ENCODE assay signal across 28 mouse cellular contexts in genomic region chr2:28416511-28416910, GRCm38 (mm10). TPM values are rescaled to one million over a fixed set of nuclear protein-coding genes. Genes with fewer than 3 reads are reported as not detected.
DNase-seq lines count a peak whose midpoint lies in the region; ATAC-seq and TF ChIP-seq lines count a peak whose summit lies in the region.
"Had no signal": no experiment of that assay in that cellular context is flagged by ENCODE, and none has a peak within 500 bp of the region (broad histone marks: within the 10 kb centered on the region; RNA-seq: fewer than 3 reads in every experiment).

No protein-coding gene starts in this region.

- peaks cover 26% of the 10 kb centered on the region for H3K4me1 ChIP-seq in heart, embryonic 15.5 days (replicated peaks)
- peaks cover 9% of the 10 kb centered on the region; the same call in 1 of the 2 replicates for H3K4me1 ChIP-seq in neural tube, embryonic 14.5 days (ENCODE audit: control insufficient read depth, insufficient read depth, low read length)
- peaks cover 21% of the 10 kb centered on the region for H3K4me1 ChIP-seq in neural tube, embryonic 15.5 days
- H3K4me1 ChIP-seq in stomach, postnatal 0 days (replicated peaks; ENCODE audit: control insufficient read depth, insufficient read depth): no peaks in the 10 kb centered on the region
- H3K4me1 ChIP-seq: intestine, embryonic 15.5 days had no signal

- no peak for TF ChIP-seq CTCF in stomach, postnatal 0 days (IDR thresholded peaks at IDR 0.05; ENCODE audit: low read depth)

- intact Hi-C loops in heart, postnatal 14 days (cut with DNase I): loop anchor here (5.0 kb wide), 1 partner anchor 114 kb away; no protein-coding TSS in a partner anchor

- H3K9ac ChIP-seq in heart, embryonic 15.5 days: no peak overlapping the region
- no peak overlapping the region for H3K9ac ChIP-seq in neural tube, embryonic 14.5 days (replicated peaks; ENCODE audit: low read depth, low read length)
- no peak overlapping the region for H3K9ac ChIP-seq in neural tube, embryonic 15.5 days (replicated peaks)
- H3K9ac ChIP-seq in stomach, postnatal 0 days (ENCODE audit: low read length): no peak overlapping the region
- H3K9ac ChIP-seq: intestine, embryonic 15.5 days; liver, postnatal 0 days had no signal

- H3K27ac ChIP-seq in heart, embryonic 15.5 days: peak overlapping the region; percentile 49
- H3K27ac ChIP-seq in neural tube, embryonic 14.5 days (ENCODE audit: low read depth, low read length): 0 out of 2 replicates have a peak overlapping the region, but pooled peaks have one; percentile 22
- no peak overlapping the region for H3K27ac ChIP-seq in neural tube, embryonic 15.5 days (replicated peaks)
- H3K27ac ChIP-seq in stomach, postnatal 0 days (replicated peaks): no peak overlapping the region
- H3K27ac ChIP-seq: forebrain, embryonic 10.5 days; intestine, embryonic 15.5 days; macrophage had no signal

- ATAC-seq in heart, embryonic 15.5 days (replicated peaks; ENCODE audit: insufficient number of reproducible peaks, insufficient read depth, low FRiP score, low read depth): no peak
- no peak for ATAC-seq in neural tube, embryonic 14.5 days (ENCODE audit: low read depth)
- ATAC-seq in neural tube, embryonic 15.5 days (ENCODE audit: low FRiP score): no peak
- ATAC-seq in stomach, postnatal 0 days (ENCODE audit: low FRiP score, low TSS enrichment): no peak
- ATAC-seq: hindbrain, embryonic 16.5 days; intestine, embryonic 15.5 days; lung, postnatal 0 days; Patski had no signal

- no peaks in the 10 kb centered on the region for H3K9me3 ChIP-seq in heart, embryonic 15.5 days (replicated peaks)
- no peaks in the 10 kb centered on the region for H3K9me3 ChIP-seq in neural tube, embryonic 14.5 days (ENCODE audit: control insufficient read depth, low read length)
- no peaks in the 10 kb centered on the region for H3K9me3 ChIP-seq in neural tube, embryonic 15.5 days (replicated peaks)
- no peaks in the 10 kb centered on the region for H3K9me3 ChIP-seq in stomach, postnatal 0 days (ENCODE audit: control insufficient read depth, low read length)
- H3K9me3 ChIP-seq: forebrain, embryonic 10.5 days; G1E; intestine, embryonic 15.5 days had no signal

- H3K4me3 ChIP-seq in heart, embryonic 15.5 days: no peak overlapping the region
- no peak overlapping the region for H3K4me3 ChIP-seq in neural tube, embryonic 14.5 days (ENCODE audit: low read depth, low read length)
- no peak overlapping the region for H3K4me3 ChIP-seq in neural tube, embryonic 15.5 days (replicated peaks)
- H3K4me3 ChIP-seq in stomach, postnatal 0 days (ENCODE audit: low read depth, low read length): no peak overlapping the region
- H3K4me3 ChIP-seq: forebrain, embryonic 10.5 days; intestine, embryonic 15.5 days; left cerebral cortex, adult 2 months had no signal

- peaks cover 19% of the 10 kb centered on the region for H3K27me3 ChIP-seq in heart, embryonic 15.5 days
- no peaks in the 10 kb centered on the region for H3K27me3 ChIP-seq in neural tube, embryonic 14.5 days (ENCODE audit: control insufficient read depth, insufficient read depth, low read length)
- peaks cover 6% of the 10 kb centered on the region for H3K27me3 ChIP-seq in neural tube, embryonic 15.5 days (replicated peaks)
- H3K27me3 ChIP-seq in stomach, postnatal 0 days (ENCODE audit: control insufficient read depth, insufficient read depth, low read length): no peaks in the 10 kb centered on the region
- H3K27me3 ChIP-seq: intestine, embryonic 15.5 days; Patski had no signal

- H3K4me2 ChIP-seq in heart, embryonic 15.5 days: no peak overlapping the region
- H3K4me2 ChIP-seq in neural tube, embryonic 14.5 days (ENCODE audit: low read depth, low read length): no peak overlapping the region
- H3K4me2 ChIP-seq in neural tube, embryonic 15.5 days: no peak overlapping the region
- no peak overlapping the region for H3K4me2 ChIP-seq in stomach, postnatal 0 days (replicated peaks; ENCODE audit: low read depth)
- H3K4me2 ChIP-seq: intestine, embryonic 15.5 days had no signal

- WGBS in heart, embryonic 15.5 days: 100% methylated on average over 1 of the region's 1 CpGs
- 77% methylated on average over 1 of the region's 1 CpGs for WGBS in neural tube, embryonic 14.5 days
- WGBS in neural tube, embryonic 15.5 days: 96% methylated on average over 1 of the region's 1 CpGs
- 83% methylated on average over 1 of the region's 1 CpGs for WGBS in stomach, postnatal 0 days

- H3K36me3 ChIP-seq in heart, embryonic 15.5 days: no peaks in the 10 kb centered on the region
- H3K36me3 ChIP-seq in neural tube, embryonic 14.5 days (ENCODE audit: control insufficient read depth, insufficient read depth, low read length): no peaks in the 10 kb centered on the region
- H3K36me3 ChIP-seq in neural tube, embryonic 15.5 days: no peaks in the 10 kb centered on the region
- no peaks in the 10 kb centered on the region for H3K36me3 ChIP-seq in stomach, postnatal 0 days (ENCODE audit: control insufficient read depth, insufficient read depth, low read length)
- H3K36me3 ChIP-seq: forebrain, embryonic 10.5 days; G1E; intestine, embryonic 15.5 days had no signal

- no peak for DNase-seq in heart, postnatal 14 days
- DNase-seq in cerebellum, adult 9-10 months: peak; percentile 78
- DNase-seq in stomach, postnatal 0 days (ENCODE audit: low spot score): no peak
- DNase-seq in right cerebral cortex, postnatal 4 days: no peak
- DNase-seq: adrenal gland, postnatal 36 days; B cell, adult 2 months; gastrocnemius, postnatal 25 days; kidney, adult 9 months; kidney, postnatal 36 days; liver; liver, postnatal 0 days; right cerebral cortex, postnatal 25 days; thymus, postnatal 14 days had no signal

- TF ChIP-seq EP300 in stomach, postnatal 0 days (optimal IDR thresholded peaks at IDR 0.05): no peak

RNA-seq across cellular contexts. Expression of gene Ppp1r26, which starts 30.1 kb away (rescaled TPM):
- polyA plus RNA-seq in heart, embryonic 15.5 days (2015; fragmentation: Nextera tagmentation; extraction: Ambion mirVana): 3.1 TPM in 2 replicates
- total RNA-seq in heart, postnatal 14 days (2021): 1 to 10 TPM; 3.2 to 3.6 TPM
- polyA plus RNA-seq in neural tube, embryonic 14.5 days (2014; fragmentation: Nextera tagmentation; extraction: Ambion mirVana): 14.1 and 15.9 TPM in 2 replicates
- polyA plus RNA-seq in neural tube, embryonic 15.5 days (2015; fragmentation: Nextera tagmentation; extraction: Ambion mirVana): 12.4 and 13.9 TPM in 2 replicates
- 1.1 TPM in 2 replicates for polyA plus RNA-seq in stomach, postnatal 0 days (2015; fragmentation: Nextera tagmentation; extraction: Ambion mirVana)
- total RNA-seq: CH12.LX; neutrophil, adult 5-6 weeks had no signal
- polyA plus RNA-seq: G1E had no signal

RNA-seq across cellular contexts. Expression of gene 1700007K13Rik, which starts 49.6 kb away (rescaled TPM):
- 0.26 and 0.41 TPM in 2 replicates for polyA plus RNA-seq in heart, embryonic 15.5 days (2015; fragmentation: Nextera tagmentation; extraction: Ambion mirVana)
- not detected for total RNA-seq in heart, postnatal 14 days (2021)
- polyA plus RNA-seq in neural tube, embryonic 14.5 days (2014; fragmentation: Nextera tagmentation; extraction: Ambion mirVana): 4.7 and 7.5 TPM in 2 replicates
- 4.4 and 5.7 TPM in 2 replicates for polyA plus RNA-seq in neural tube, embryonic 15.5 days (2015; fragmentation: Nextera tagmentation; extraction: Ambion mirVana)
- polyA plus RNA-seq in stomach, postnatal 0 days (2015; fragmentation: Nextera tagmentation; extraction: Ambion mirVana): 0.63 and 1.2 TPM in 2 replicates
- total RNA-seq: adrenal gland, postnatal 36 days; G1E; gastrocnemius, postnatal 25 days; hematopoietic stem cell, adult 5-6 weeks; neutrophil, adult 5-6 weeks had no signal
- polyA plus RNA-seq: intestine, embryonic 15.5 days; liver, postnatal 0 days; macrophage; spleen, adult 2 months had no signal

RNA-seq across cellular contexts. Expression of gene Mrps2, which starts 51.4 kb away (rescaled TPM):
- 45.2 and 50.6 TPM in 2 replicates for polyA plus RNA-seq in heart, embryonic 15.5 days (2015; fragmentation: Nextera tagmentation; extraction: Ambion mirVana)
- 10 to 100 TPM; 41.5 to 44.7 TPM for total RNA-seq in heart, postnatal 14 days (2021)
- 57.2 and 57.7 TPM in 2 replicates for polyA plus RNA-seq in neural tube, embryonic 14.5 days (2014; fragmentation: Nextera tagmentation; extraction: Ambion mirVana)
- 51.4 and 55.5 TPM in 2 replicates for polyA plus RNA-seq in neural tube, embryonic 15.5 days (2015; fragmentation: Nextera tagmentation; extraction: Ambion mirVana)
- 25.3 and 28.3 TPM in 2 replicates for polyA plus RNA-seq in stomach, postnatal 0 days (2015; fragmentation: Nextera tagmentation; extraction: Ambion mirVana)

Comparison
In these comparisons a context has a peak if more than half of its experiments do, and no peak if none do; other contexts are left out.
1. H3K27ac ChIP-seq: peak in heart, embryonic 15.5 days (single experiment) and neural tube, embryonic 14.5 days (single experiment); none in neural tube, embryonic 15.5 days (single experiment) and stomach, postnatal 0 days (single experiment).